Mouse (Mus musculus) C2C12 (cell line): Measurements from ENCODE around the gene Cd276. TPM values are rescaled to one million over a fixed set of nuclear protein-coding genes. Genes with fewer than 3 reads are reported as not detected.

ENCODE experiments used
- H3K27me3 ChIP-seq: one replicate; pipeline ENCODE4 v1.6.1; 2011; ENCODE audit not compliant: control insufficient read depth, insufficient read depth, insufficient read length
- H3K36me3 ChIP-seq: one replicate; pipeline ENCODE4 v1.6.1; 2011; ENCODE audit not compliant: control insufficient read depth, insufficient read depth
- H3K4me3 ChIP-seq: one replicate; pipeline ENCODE4 v1.5.1; 2011; ENCODE audit warnings: mild to moderate bottlenecking, control low read depth; ENCODE audit not compliant: poor library complexity, insufficient read depth, severe bottlenecking
- H3K79me2 ChIP-seq: one replicate; pipeline ENCODE4 v1.6.1; 2011; ENCODE audit not compliant: control insufficient read depth, insufficient read depth
- H3K79me3 ChIP-seq: one replicate; pipeline ENCODE4 v1.6.1; 2011; ENCODE audit warnings: low read depth, control low read depth
- H3ac ChIP-seq: one replicate; pipeline ENCODE3; 2011; ENCODE audit warnings: low read depth; ENCODE audit not compliant: control insufficient read depth, insufficient read length
- CEBPB ChIP-seq: IDR thresholded peaks from one replicate; pipeline ENCODE4 v1.6.1; 2011; ENCODE audit warnings: low read depth, mild to moderate bottlenecking, control low read depth, moderate library complexity
- CTCF ChIP-seq: IDR thresholded peaks from one replicate; pipeline ENCODE4 v1.5.1; 2011; ENCODE audit not compliant: control insufficient read depth, insufficient read depth, insufficient read length
- FOSL1 ChIP-seq: IDR thresholded peaks from one replicate; pipeline ENCODE4 v1.8.0; 2011; ENCODE audit warnings: mild to moderate bottlenecking, low read length; ENCODE audit not compliant: poor library complexity, insufficient read depth, severe bottlenecking
- MAX ChIP-seq: IDR thresholded peaks from one replicate; pipeline ENCODE4 v1.6.1; 2011; ENCODE audit warnings: mild to moderate bottlenecking, control low read depth
- MYOD1 ChIP-seq: IDR thresholded peaks from one replicate; pipeline ENCODE4 v1.6.1; 2011; ENCODE audit warnings: low read depth; ENCODE audit not compliant: control insufficient read depth, insufficient read length
- MYOG ChIP-seq: IDR thresholded peaks from one replicate; pipeline ENCODE4 v1.6.1; 2011; ENCODE audit not compliant: control insufficient read depth, insufficient read length; ENCODE audit errors: extremely low read depth
- USF1 ChIP-seq: IDR thresholded peaks from one replicate; pipeline ENCODE4 v1.6.1; 2011; ENCODE audit warnings: low read depth, mild to moderate bottlenecking, control low read depth, moderate library complexity
- polyA plus RNA-seq: library from polyadenylated mRNA; unstranded; fragments of >200 nt; fragmentation: generic; extraction: Trizol; gene quantifications from one replicate; pipeline ENCODE4 v1.2.1, GENCODE M21; 2012; ENCODE audit warnings: missing spikeins

Cd276 gene
- polyA plus RNA-seq, 1 experiment = 28.8 TPM

DNA sequence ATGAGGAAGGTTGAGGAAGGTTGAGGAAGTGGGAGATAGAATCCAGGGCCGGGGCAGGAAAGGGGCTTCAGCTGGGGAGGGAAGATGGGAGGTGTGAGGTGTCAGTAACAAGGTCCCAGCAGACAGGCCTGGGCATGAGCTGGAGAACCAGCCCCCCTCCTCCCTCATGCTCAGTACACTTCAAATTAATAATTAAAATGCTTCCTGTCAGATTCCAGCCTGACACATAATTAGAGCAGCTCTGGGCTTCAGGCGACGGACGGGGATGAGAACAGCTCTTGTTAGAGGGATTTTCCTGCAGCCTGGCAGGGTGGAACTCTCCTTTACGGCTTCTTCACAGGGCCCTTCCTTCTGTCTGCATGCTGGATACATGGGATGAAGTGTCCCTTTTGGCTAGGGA lies 41.5 kb downstream of the Cd276 start:
- Histone ChIP-seq H3K27me3 (no peaks in the 10 kb centered on the region), H3K79me2 (no peaks in the 10 kb centered on the region), H3K4me3 (no peak overlapping the region), H3K36me3 (no peaks in the 10 kb centered on the region), H3K79me3 (no peaks in the 10 kb centered on the region), H3ac (no peak overlapping the region)
- no peak for TF ChIP-seq MYOD1
- no peak for TF ChIP-seq CTCF
- TF ChIP-seq FOSL1 = no peak
- no peak for TF ChIP-seq USF1
- no peak for TF ChIP-seq MYOG
- no peak for TF ChIP-seq CEBPB
- TF ChIP-seq MAX = no peak

DNA sequence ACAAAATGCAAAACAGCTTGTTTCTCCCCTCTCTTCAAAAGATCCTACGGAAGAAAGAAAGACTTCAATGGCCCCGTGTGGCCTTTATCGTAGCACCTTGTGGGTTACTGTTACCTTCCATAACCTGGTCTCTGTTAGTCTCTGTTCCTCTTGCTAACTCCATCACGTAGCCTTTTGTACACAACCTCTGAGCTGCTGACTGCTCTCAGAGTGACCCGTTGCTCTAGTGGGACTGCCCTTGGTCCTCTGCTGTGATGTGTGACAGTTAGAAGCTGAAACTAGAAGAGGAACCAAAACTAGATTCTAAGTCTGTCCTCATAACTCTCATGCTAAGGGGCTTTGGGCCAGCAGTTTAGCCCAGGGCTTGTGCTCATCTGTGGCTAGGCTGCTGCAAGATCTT lies 44.8 kb downstream of the Cd276 start:
- H3K4me3 ChIP-seq = no peak overlapping the region
- H3K27me3 ChIP-seq = no peaks in the 10 kb centered on the region
- no peaks in the 10 kb centered on the region for H3K79me2 ChIP-seq
- TF ChIP-seq MYOG = no peak
- TF ChIP-seq FOSL1 = no peak
- no peak for TF ChIP-seq CEBPB
- no peak for TF ChIP-seq USF1
- TF ChIP-seq CTCF = no peak
- no peak for TF ChIP-seq MYOD1
- TF ChIP-seq MAX = no peak
- H3K36me3 ChIP-seq = no peaks in the 10 kb centered on the region
- no peaks in the 10 kb centered on the region for H3K79me3 ChIP-seq
- no peak overlapping the region for H3ac ChIP-seq

- Histone ChIP-seq H3K36me3 (no peaks in the 10 kb centered on the region), H3K4me3 (no peak overlapping the region), H3K27me3 (no peaks in the 10 kb centered on the region), H3K79me2 (no peaks in the 10 kb centered on the region), H3K79me3 (no peaks in the 10 kb centered on the region), H3ac (no peak overlapping the region)
- TF ChIP-seq CTCF = no peak
- no peak for TF ChIP-seq MYOD1
Measured at GRCm38 (mm10) chr9:58507216-58508005, 47.8 kb downstream of the Cd276 start.

DNA sequence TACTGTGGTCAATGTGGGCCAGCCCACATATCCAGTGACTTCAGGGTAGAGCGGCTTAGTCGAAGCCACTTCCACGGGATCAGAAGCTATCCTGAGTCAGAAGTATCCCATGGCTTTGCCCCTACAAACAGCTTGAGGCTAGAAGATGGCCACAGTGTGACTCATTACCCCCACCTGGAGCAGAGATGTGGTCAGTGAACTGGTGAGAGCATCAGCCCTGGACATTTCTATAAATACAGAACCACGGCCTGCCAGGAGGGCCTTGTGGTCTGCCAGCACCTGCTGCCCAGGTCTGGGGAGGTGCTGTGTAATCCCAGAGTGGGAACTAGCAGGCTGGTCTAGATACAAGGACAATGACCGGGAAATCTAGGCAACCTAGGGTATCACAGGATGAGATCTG lies 54.3 kb downstream of the Cd276 start:
- Histone ChIP-seq H3K4me3 (no peak overlapping the region), H3K27me3 (no peaks in the 10 kb centered on the region), H3K79me3 (no peaks in the 10 kb centered on the region), H3ac (no peak overlapping the region), H3K79me2 (no peaks in the 10 kb centered on the region), H3K36me3 (no peaks in the 10 kb centered on the region)
- TF ChIP-seq MYOD1 (peak; percentile 68), USF1 (no peak)

GRCm38 (mm10) chr9:58497942-58498341 lies 57.3 kb downstream of the Cd276 start:
- Histone ChIP-seq H3K36me3 (no peaks in the 10 kb centered on the region), H3K27me3 (no peaks in the 10 kb centered on the region), H3K79me2 (no peaks in the 10 kb centered on the region), H3K79me3 (no peaks in the 10 kb centered on the region), H3K4me3 (no peak overlapping the region), H3ac (no peak overlapping the region)
- peak; percentile 96 for TF ChIP-seq MYOD1
- TF ChIP-seq CTCF = no peak
- TF ChIP-seq FOSL1 = peak; percentile 34

- H3K79me3 ChIP-seq = no peaks in the 10 kb centered on the region
- H3K4me3 ChIP-seq = no peak overlapping the region
- H3K27me3 ChIP-seq = no peaks in the 10 kb centered on the region
- H3K79me2 ChIP-seq = no peaks in the 10 kb centered on the region
- TF ChIP-seq FOSL1 = no peak
- no peak for TF ChIP-seq MAX
- TF ChIP-seq MYOD1 = peak; percentile 50
- TF ChIP-seq MYOG = no peak
- TF ChIP-seq USF1 = no peak
- H3ac ChIP-seq = no peak overlapping the region
- H3K36me3 ChIP-seq = no peaks in the 10 kb centered on the region
Measured at GRCm38 (mm10) chr9:58496470-58497182, 58.6 kb downstream of the Cd276 start.
